Mouse (Mus musculus) heart, adult 2 months (tissue): ENCODE measurements around the gene Fam102b. TPM values are rescaled to one million over a fixed set of nuclear protein-coding genes. Genes with fewer than 3 reads are reported as not detected.

ENCODE experiments used
- DNase-seq, 2 experiments: peaks; one replicate each; pipeline ENCODE4 v3.0.0; 2021
- H3K27ac ChIP-seq: fragments of 200-600 bp; 2 replicates; pipeline ENCODE4 v1.8.1; 2022
- H3K27me3 ChIP-seq: fragments of 200-500 bp; 2 replicates; pipeline ENCODE4 v1.6.1; 2012; ENCODE audit warnings: mild to moderate bottlenecking, low read length, inconsistent platforms, mixed read lengths; ENCODE audit not compliant: control insufficient read depth, insufficient read depth
- H3K36me3 ChIP-seq: fragments of 200-500 bp; 2 replicates; pipeline ENCODE4 v1.6.1; 2012; ENCODE audit warnings: low read length, inconsistent platforms; ENCODE audit not compliant: control insufficient read depth, insufficient read depth
- H3K4me1 ChIP-seq: fragments of 200-500 bp; 2 replicates; pipeline ENCODE4 v1.6.1; 2011; ENCODE audit warnings: low read length; ENCODE audit not compliant: control insufficient read depth, insufficient read depth
- H3K4me3 ChIP-seq: fragments of 200-600 bp; 2 replicates; pipeline ENCODE4 v1.8.1; 2022
- H3K79me2 ChIP-seq: fragments of 200-500 bp; replicated peaks from 2 replicates; pipeline ENCODE4 v1.6.1; 2012; ENCODE audit warnings: mild to moderate bottlenecking, inconsistent platforms, low read length, moderate library complexity, mixed read lengths; ENCODE audit not compliant: control insufficient read depth, insufficient read depth
- H3K9ac ChIP-seq: fragments of 200-500 bp; 2 replicates; pipeline ENCODE4 v1.6.1; 2012; ENCODE audit warnings: low read depth, mild to moderate bottlenecking, control low read depth, inconsistent platforms, low read length, mixed read lengths
- CTCF ChIP-seq: fragments of 200-600 bp; IDR thresholded peaks from 2 replicates; pipeline ENCODE4 v1.8.1; 2022; ENCODE audit warnings: antibody characterized with exemption, mild to moderate bottlenecking, moderate library complexity
- EP300 ChIP-seq: fragments of 200-500 bp; IDR thresholded peaks from 2 replicates; pipeline ENCODE4 v1.6.1; 2011; ENCODE audit warnings: low read depth, low read length, control low read depth; ENCODE audit not compliant: insufficient read depth
- POLR2A ChIP-seq: fragments of 200-500 bp; IDR thresholded peaks from 2 replicates; pipeline ENCODE4 v1.6.1; 2011; ENCODE audit warnings: mild to moderate bottlenecking, low read depth, low read length, control low read depth; ENCODE audit not compliant: insufficient read depth
- WGBS: fragments of 180-500 bp; shearing (Covaris S2); methylation state at CpG from one replicate; pipeline ENCODE4 v1.1.7; 2018; 5-methylcytosine and 5-hydroxymethylcytosine counted together
- intact Hi-C: fragments of 180-260 bp; cut with DNase I; formaldehyde crosslinking; loops from one replicate; pipeline ENCODE4 v1.15.1; 2025
- polyA plus RNA-seq: library from polyadenylated mRNA; depleted of rRNA; stranded (reverse); fragments of >200 nt; gene quantifications from 2 replicates; pipeline ENCODE4 v1.2.3, GENCODE M21; 2012
- total RNA-seq, 2 experiments: library from RNA; stranded (reverse); gene quantifications; 2 replicates each; pipeline ENCODE4 v1.2.3; 2021

Gene Fam102b
- total and polyA plus RNA-seq, 3 experiments, result 4.9 to 12.7 (median 11.2) TPM

DNA sequence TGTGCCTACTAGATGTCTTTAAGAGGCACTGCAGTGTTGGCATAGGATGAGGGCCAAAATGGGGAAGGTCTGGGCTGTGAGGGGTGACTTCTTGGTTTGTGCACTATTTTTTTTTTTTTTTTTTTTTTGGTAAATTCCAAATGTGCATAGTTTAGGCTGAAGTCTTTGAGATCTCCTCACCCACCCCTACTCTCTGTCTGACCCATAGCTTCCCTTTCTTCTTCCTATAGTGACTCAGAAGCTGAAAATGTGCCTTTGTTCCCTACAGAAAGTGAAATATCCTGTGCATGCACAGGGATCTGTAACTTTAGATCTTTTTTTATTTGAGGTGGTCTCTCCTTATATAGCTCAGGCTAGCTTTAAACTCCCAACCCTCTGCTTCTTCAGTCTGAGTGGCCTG is 69.4 kb downstream of the Fam102b start:
- Histone ChIP-seq H3K27me3 (no peaks in the 10 kb centered on the region), H3K4me1 (no peaks in the 10 kb centered on the region; the same call in 1 of the 2 replicates), H3K9ac (no peak overlapping the region), H3K36me3 (no peaks in the 10 kb centered on the region), H3K79me2 (no peaks in the 10 kb centered on the region), H3K27ac (no peak overlapping the region), H3K4me3 (no peak overlapping the region)
- TF ChIP-seq POLR2A, result no peak
- TF ChIP-seq EP300, result no peak
- no peak for TF ChIP-seq CTCF
- no peak for DNase-seq
- intact Hi-C loops, result no loop called here

DNA sequence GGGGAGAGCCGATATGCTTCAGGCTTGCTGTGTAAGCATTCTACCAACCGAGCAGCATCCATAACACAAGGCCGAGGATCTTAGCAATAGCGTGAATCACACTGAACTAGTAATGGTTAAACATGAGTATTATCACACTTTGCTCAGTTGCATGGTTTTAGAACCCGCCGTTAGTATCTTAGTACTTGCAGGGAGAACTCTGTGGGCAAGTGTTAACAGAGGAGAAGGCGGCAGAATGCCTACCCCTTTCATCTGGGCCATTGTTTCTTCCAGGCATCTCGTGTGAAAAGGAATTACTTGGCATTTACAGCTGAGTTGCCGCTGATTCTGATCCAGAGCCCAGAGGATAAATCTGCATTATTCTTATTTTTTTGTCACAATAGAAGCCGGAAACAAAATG is 86.4 kb downstream of the Fam102b start:
- 87% methylated on average over 10 of the region's 10 CpGs for WGBS

DNA sequence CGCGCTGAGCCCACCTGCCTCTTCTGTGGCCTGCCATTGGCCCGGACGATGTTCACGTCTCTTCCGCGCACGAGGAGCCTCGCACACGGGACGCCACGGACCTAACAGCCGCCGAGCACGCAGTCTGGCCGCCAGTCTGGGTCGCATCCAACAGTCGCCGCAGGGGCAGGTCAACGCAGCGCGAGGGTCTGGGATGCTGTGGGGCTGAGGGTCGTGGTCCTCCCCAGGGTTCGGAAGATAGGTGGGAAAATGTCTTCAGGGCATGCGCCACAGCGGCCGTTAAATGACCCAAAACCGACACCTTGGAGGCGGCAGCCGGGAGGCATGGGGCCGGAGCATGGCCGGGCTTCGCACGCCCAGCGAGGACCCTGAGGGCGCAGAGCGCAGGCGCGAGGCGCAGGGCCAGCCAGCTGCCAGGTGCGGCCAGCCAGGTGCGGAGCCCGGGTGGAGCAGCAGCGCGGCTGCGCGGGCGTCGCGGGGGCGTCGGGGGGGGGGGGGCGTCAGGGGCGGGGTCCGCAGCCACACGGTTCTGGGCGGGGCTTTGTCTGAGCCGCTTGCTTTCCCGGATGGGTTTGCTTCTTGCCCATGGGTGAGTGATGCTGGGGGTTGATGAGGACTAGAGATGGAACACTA is 87.3 kb downstream of the Fam102b start, which contains the start of gene Gm9857:
TSS of gene Gm9857 (minus strand) at position 445 of the 633 bp plus-strand sequence.
- H3K4me3 ChIP-seq, result no peak within 1 kb of the TSS
- peaks cover 2% of the 10 kb centered on the region for H3K27me3 ChIP-seq
- H3K36me3 ChIP-seq, result no peaks in the 10 kb centered on the region
- no peak for TF ChIP-seq CTCF
- TF ChIP-seq POLR2A, result no peak
- no peak for TF ChIP-seq EP300
- H3K79me2 ChIP-seq, result no peaks in the 10 kb centered on the region
- WGBS, result 42% methylated on average over 56 of the region's 59 CpGs
- no peak for DNase-seq
- intact Hi-C loops, result no loop called here
- H3K4me1 ChIP-seq, result no peaks in the 10 kb centered on the region
- no peak within 1 kb of the TSS for H3K9ac ChIP-seq
- H3K27ac ChIP-seq, result no peak within 1 kb of the TSS

More for the DNA sequence above, 86.4 kb downstream of the Fam102b start:
- Histone ChIP-seq H3K27me3 (peaks cover 2% of the 10 kb centered on the region), H3K27ac (no peak overlapping the region), H3K4me1 (no peaks in the 10 kb centered on the region), H3K36me3 (no peaks in the 10 kb centered on the region), H3K79me2 (no peaks in the 10 kb centered on the region), H3K9ac (no peak overlapping the region), H3K4me3 (no peak overlapping the region)
- intact Hi-C loops, result no loop called here
- DNase-seq, result no peak
- TF ChIP-seq POLR2A, result no peak
- no peak for TF ChIP-seq CTCF
- no peak for TF ChIP-seq EP300

DNA sequence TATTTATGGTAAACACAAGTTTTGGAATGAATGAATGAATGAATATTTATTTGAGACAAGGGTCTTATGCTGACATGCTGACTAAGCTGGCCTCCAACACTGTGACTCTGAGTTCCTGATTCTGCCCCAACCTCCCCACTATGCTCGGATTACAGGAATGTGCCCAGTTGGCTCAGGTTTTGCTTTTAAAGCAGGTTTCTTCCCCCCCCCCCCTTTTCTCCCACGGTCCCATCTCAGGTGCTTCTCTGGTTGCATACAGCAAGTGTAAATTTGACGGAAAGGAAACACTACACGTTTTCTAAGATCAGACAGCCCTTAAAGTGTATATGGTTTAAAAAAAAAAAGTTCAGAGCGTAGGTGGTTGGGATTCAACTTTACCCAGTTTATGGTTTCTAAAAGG is 87.8 kb downstream of the Fam102b start, which contains the start of gene Henmt1:
TSS of gene Henmt1 (plus strand) at position 301 of the 400 bp plus-strand sequence.
- no peaks in the 10 kb centered on the region for H3K4me1 ChIP-seq
- H3K27me3 ChIP-seq, result peaks cover 2% of the 10 kb centered on the region
- DNase-seq, result no peak
- WGBS, result 85% methylated on average over 5 of the region's 5 CpGs
- no peaks in the 10 kb centered on the region for H3K79me2 ChIP-seq
- no peak within 1 kb of the TSS for H3K4me3 ChIP-seq
- TF ChIP-seq CTCF (no peak), POLR2A (no peak), EP300 (no peak)
- H3K36me3 ChIP-seq, result no peaks in the 10 kb centered on the region
- H3K27ac ChIP-seq, result no peak within 1 kb of the TSS
- intact Hi-C loops, result no loop called here
- no peak within 1 kb of the TSS for H3K9ac ChIP-seq

DNA sequence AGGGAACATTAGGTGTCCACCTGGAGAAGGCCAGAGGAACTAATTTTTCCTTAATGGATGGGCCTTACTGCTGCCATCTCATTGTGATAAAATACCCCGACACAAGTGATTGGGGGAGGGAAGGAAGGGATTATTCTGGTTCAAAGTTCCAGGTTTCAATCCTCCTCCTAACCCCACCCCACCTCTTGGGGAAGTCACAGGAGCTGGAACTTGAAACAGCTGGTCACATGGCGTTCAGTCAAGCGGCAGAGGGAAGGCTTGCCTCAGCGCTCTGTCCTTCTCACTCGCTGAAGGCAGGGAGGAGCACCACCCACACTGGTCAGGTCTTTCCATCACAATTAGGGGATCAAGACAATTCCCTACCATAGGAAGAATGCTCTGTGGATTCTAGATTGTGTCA is 88.7 kb downstream of the Fam102b start:
- intact Hi-C loops, result no loop called here
- Histone ChIP-seq H3K4me3 (no peak overlapping the region), H3K36me3 (no peaks in the 10 kb centered on the region), H3K4me1 (no peaks in the 10 kb centered on the region), H3K9ac (no peak overlapping the region), H3K27me3 (peaks cover 2% of the 10 kb centered on the region), H3K27ac (no peak overlapping the region), H3K79me2 (no peaks in the 10 kb centered on the region)
- DNase-seq, result no peak
- 89% methylated on average over 5 of the region's 5 CpGs for WGBS
- TF ChIP-seq POLR2A, result no peak

DNA sequence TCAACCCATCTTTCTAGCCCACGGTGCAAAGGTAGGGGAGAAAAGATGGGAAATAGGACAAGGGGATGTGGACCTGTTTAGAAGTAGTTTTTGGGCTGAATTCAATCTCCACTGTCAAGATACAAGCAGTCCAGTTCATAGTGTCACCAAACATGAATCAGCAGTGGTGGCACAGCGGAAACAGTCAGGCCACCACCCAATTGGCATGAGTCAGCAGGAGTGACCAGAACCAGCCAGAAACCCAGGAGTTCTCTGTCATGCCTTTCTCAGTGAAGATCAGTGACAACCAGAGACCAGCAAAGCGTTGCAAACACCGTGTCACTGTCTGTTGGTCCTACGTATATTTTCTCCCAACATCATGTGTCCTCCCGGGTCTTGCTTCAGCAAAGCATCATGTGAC is 93.8 kb downstream of the Fam102b start:
- 89% methylated on average over 6 of the region's 6 CpGs for WGBS
- DNase-seq, result no peak
- Histone ChIP-seq H3K79me2 (no peaks in the 10 kb centered on the region), H3K9ac (no peak overlapping the region), H3K4me3 (no peak overlapping the region), H3K36me3 (no peaks in the 10 kb centered on the region), H3K27ac (no peak overlapping the region), H3K27me3 (no peaks in the 10 kb centered on the region), H3K4me1 (no peaks in the 10 kb centered on the region)
- TF ChIP-seq CTCF (no peak), EP300 (no peak), POLR2A (no peak)
- intact Hi-C loops, result no loop called here
